Mouse (Mus musculus): Measurements from ENCODE around the gene Trpm7.

DNA sequence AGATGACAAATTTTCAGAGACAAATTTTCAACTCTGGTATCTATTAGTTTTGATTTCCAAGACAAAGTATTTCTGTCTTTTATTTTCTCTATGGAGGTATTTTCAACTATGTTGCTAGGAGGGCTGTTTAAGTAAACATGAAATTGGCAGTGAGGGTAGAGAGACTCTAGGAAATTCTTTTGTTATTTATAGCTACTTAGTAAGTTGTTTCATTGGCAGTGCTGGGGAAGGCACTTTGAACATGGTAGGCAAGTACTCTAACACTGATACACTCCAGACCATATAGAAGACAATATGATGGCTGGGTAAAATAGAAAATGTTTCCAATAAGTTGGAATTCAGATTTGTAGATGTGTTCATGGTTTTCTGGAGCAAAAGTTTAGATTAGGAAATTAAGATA, 15.7 kb upstream of the Trpm7 start:
- TF ChIP-seq EP300 (IDR thresholded peaks at IDR 0.05; ENCODE audit: low read depth) (no peak), CTCF (IDR thresholded peaks at IDR 0.05; ENCODE audit: low read depth) (no peak)

Data from liver, postnatal 0 days (tissue).